Mouse (Mus musculus) left cerebral cortex, adult 2 months (tissue): ENCODE data around the gene Tex36. TPM values are rescaled to one million over a fixed set of nuclear protein-coding genes. Genes with fewer than 3 reads are reported as not detected.

ENCODE experiments used
- DNase-seq, 2 experiments: peaks; one replicate each; pipeline ENCODE4 v3.0.0; 2021 to 2022; ENCODE audit warnings: low spot score in 2 of 2, mixed read lengths in 1 of 2; ENCODE audit errors: extremely low spot score in 1 of 2
- H3K27ac ChIP-seq: fragments of 200-600 bp; 2 replicates; pipeline ENCODE4 v1.8.1; 2022
- H3K4me3 ChIP-seq: fragments of 200-600 bp; 2 replicates; pipeline ENCODE4 v1.8.1; 2022
- CTCF ChIP-seq: fragments of 200-600 bp; IDR thresholded peaks from 2 replicates; pipeline ENCODE4 v1.8.1; 2022; ENCODE audit warnings: antibody characterized with exemption, mild to moderate bottlenecking, moderate library complexity
- intact Hi-C: fragments of 180-260 bp; cut with DNase I; formaldehyde crosslinking; loops from one replicate; pipeline ENCODE4 v1.15.1; 2025
- total RNA-seq, 2 experiments: library from RNA; stranded (reverse); gene quantifications; 2 replicates each; pipeline ENCODE4 v1.2.3; 2021

The Tex36 gene
- total RNA-seq, 2 experiments from 2014 or later = not detected

GRCm38 (mm10) chr7:133545631-133546030, 56.3 kb downstream of the Tex36 start:
- Histone ChIP-seq H3K4me3 (no peak overlapping the region), H3K27ac (no peak overlapping the region)
- no peak for TF ChIP-seq CTCF
- intact Hi-C loops = no loop called here
- no peak for DNase-seq

- H3K27ac ChIP-seq = no peak overlapping the region
- intact Hi-C loops = no loop called here
- no peak for DNase-seq
- no peak for TF ChIP-seq CTCF
- no peak overlapping the region for H3K4me3 ChIP-seq
Observed at GRCm38 (mm10) chr7:133544966-133545365, 57.0 kb downstream of the Tex36 start.

GRCm38 (mm10) chr7:133543131-133543530, 58.8 kb downstream of the Tex36 start:
- no peak overlapping the region for H3K27ac ChIP-seq
- H3K4me3 ChIP-seq = no peak overlapping the region
- intact Hi-C loops = no loop called here
- TF ChIP-seq CTCF = no peak
- no peak for DNase-seq

- TF ChIP-seq CTCF = no peak
- Histone ChIP-seq H3K27ac (no peak overlapping the region), H3K4me3 (no peak overlapping the region)
- intact Hi-C loops = no loop called here
- DNase-seq = no peak
Observed at GRCm38 (mm10) chr7:133537366-133537765, 64.6 kb downstream of the Tex36 start.

Other genes starting within 250 kb of the Tex36 start
- 10 to 100 TPM; 22.7 to 26.6 TPM for gene Edrf1, start 35.4 kb upstream of the Tex36 start, total RNA-seq
- under 1 TPM in 1 of 2 experiments, not detected in 1; 0.16 TPM for gene Mmp21, start 77.9 kb upstream of the Tex36 start, total RNA-seq
- gene Bccip, start 107.2 kb upstream of the Tex36 start, total RNA-seq = 10 to 100 TPM; 66.7 to 73.4 TPM
- 10 to 100 TPM; 19.1 to 21.3 TPM for gene Uros, start 107.9 kb upstream of the Tex36 start, total RNA-seq
- 1 to 10 TPM; 3.6 to 4.1 TPM for gene Fank1, start 174.7 kb upstream of the Tex36 start, total RNA-seq
- 10 to 100 TPM; 36.8 to 40.8 TPM for gene Dhx32, start 180.6 kb upstream of the Tex36 start, total RNA-seq